Mouse (Mus musculus): Measurements from ENCODE around the gene Scd3.

Scd3 gene

GRCm38 (mm10) chr19:44203015-44203564, at the start of gene Scd3:
Scd3 (plus strand) TSS chr19:44203269.
- DNase-seq (ENCODE audit: low spot score): no peak

- DNase-seq (ENCODE audit: low spot score): no peak
These were observed 49.3 kb upstream of the Scd3 start for GRCm38 (mm10) chr19:44153781-44154180.

GRCm38 (mm10) chr19:44157005-44157404, 46.1 kb upstream of the Scd3 start:
- no peak for DNase-seq (ENCODE audit: low spot score)

GRCm38 (mm10) chr19:44159386-44159785, 43.7 kb upstream of the Scd3 start:
- no peak for DNase-seq (ENCODE audit: low spot score)

GRCm38 (mm10) chr19:44161515-44161914, 41.6 kb upstream of the Scd3 start:
- no peak for DNase-seq (ENCODE audit: low spot score)

- no peak for DNase-seq (ENCODE audit: low spot score)
These were observed 28.2 kb upstream of the Scd3 start for GRCm38 (mm10) chr19:44174835-44175234.

- DNase-seq (ENCODE audit: low spot score): no peak
These were observed 26.3 kb upstream of the Scd3 start for GRCm38 (mm10) chr19:44176741-44177140.

GRCm38 (mm10) chr19:44180502-44180901, 22.6 kb upstream of the Scd3 start:
- DNase-seq (ENCODE audit: low spot score): no peak

- no peak for DNase-seq (ENCODE audit: low spot score)
These were observed 19.1 kb upstream of the Scd3 start for GRCm38 (mm10) chr19:44183968-44184367.

GRCm38 (mm10) chr19:44189056-44189455, 14.0 kb upstream of the Scd3 start:
- DNase-seq (ENCODE audit: low spot score): no peak

GRCm38 (mm10) chr19:44192342-44192741, 10.7 kb upstream of the Scd3 start, which contains the start of gene Pkd2l1:
Pkd2l1 (minus strand) TSS chr19:44192442.
- DNase-seq (ENCODE audit: low spot score): no peak

- no peak for DNase-seq (ENCODE audit: low spot score)
These were observed 9.2 kb upstream of the Scd3 start for GRCm38 (mm10) chr19:44193906-44194305.

GRCm38 (mm10) chr19:44195138-44195537, 7.9 kb upstream of the Scd3 start:
- no peak for DNase-seq (ENCODE audit: low spot score)

GRCm38 (mm10) chr19:44197053-44197852, 5.8 kb upstream of the Scd3 start:
- no peak for DNase-seq (ENCODE audit: low spot score)

GRCm38 (mm10) chr19:44198494-44198893, 4.6 kb upstream of the Scd3 start:
- no peak for DNase-seq (ENCODE audit: low spot score)

GRCm38 (mm10) chr19:44198964-44199363, 4.1 kb upstream of the Scd3 start:
- DNase-seq (ENCODE audit: low spot score): no peak

- no peak for DNase-seq (ENCODE audit: low spot score)
These were observed 4.0 kb downstream of the Scd3 start for GRCm38 (mm10) chr19:44207079-44207478.

GRCm38 (mm10) chr19:44215255-44215654, 12.2 kb downstream of the Scd3 start:
- no peak for DNase-seq (ENCODE audit: low spot score)

GRCm38 (mm10) chr19:44217958-44218525, 15.0 kb downstream of the Scd3 start:
- DNase-seq (ENCODE audit: low spot score): no peak

GRCm38 (mm10) chr19:44225728-44226127, 22.7 kb downstream of the Scd3 start:
- no peak for DNase-seq (ENCODE audit: low spot score)

- no peak for DNase-seq (ENCODE audit: low spot score)
These were observed 26.7 kb downstream of the Scd3 start for GRCm38 (mm10) chr19:44229776-44230175.

- DNase-seq (ENCODE audit: low spot score): no peak
These were observed 27.1 kb downstream of the Scd3 start for GRCm38 (mm10) chr19:44230212-44230611.

- DNase-seq (ENCODE audit: low spot score): no peak
These were observed 28.6 kb downstream of the Scd3 start for GRCm38 (mm10) chr19:44231608-44232151.

All from urinary bladder, postnatal 10 days (tissue).